Mouse (Mus musculus): ENCODE measurements around the gene Gm11020.
"Not testable (repeated sequence)": the region's sequence is repeated elsewhere in the genome, so short reads cannot be mapped to it uniquely, and the experiment has no call there.

Gene Gm11020

DNA sequence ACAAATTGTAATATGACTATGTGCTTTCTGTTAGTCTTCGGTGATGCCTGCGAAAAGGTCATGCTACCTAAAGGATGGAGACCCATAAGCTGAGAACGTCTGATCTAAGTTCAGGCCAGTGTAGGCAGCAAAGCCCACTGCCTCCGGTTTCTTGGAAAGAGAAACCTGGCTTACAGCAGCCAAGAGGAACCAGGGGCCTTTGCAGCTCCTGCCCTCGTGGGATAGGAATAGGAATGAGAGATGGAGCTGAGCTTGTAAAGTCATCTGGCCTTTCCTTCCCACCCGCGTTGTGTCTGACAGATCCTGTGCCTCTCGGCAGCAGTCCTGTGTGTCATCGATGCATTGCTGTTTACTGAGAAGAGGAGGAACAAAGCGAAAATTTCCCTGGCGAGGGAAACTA lies at the start of gene Gm11020:
TSS of gene Gm11020 (plus strand) at position 301 of the 400 bp plus-strand sequence.
- POLR2A ChIA-PET, CTCF ChIA-PET: not testable (repeated sequence)

- CTCF ChIA-PET, POLR2A ChIA-PET: not testable (repeated sequence)
These were observed 28.3 kb upstream of the Gm11020 start, which contains the start of gene Cmtm2a for GRCm38 (mm10) chr8:104293081-104293480. Gene Cmtm2a (minus strand): TSS chr8:104293181.

GRCm38 (mm10) chr8:104294396-104294795 lies 27.0 kb upstream of the Gm11020 start:
- ChIA-PET CTCF (no interaction called here), POLR2A (no interaction called here)

DNA sequence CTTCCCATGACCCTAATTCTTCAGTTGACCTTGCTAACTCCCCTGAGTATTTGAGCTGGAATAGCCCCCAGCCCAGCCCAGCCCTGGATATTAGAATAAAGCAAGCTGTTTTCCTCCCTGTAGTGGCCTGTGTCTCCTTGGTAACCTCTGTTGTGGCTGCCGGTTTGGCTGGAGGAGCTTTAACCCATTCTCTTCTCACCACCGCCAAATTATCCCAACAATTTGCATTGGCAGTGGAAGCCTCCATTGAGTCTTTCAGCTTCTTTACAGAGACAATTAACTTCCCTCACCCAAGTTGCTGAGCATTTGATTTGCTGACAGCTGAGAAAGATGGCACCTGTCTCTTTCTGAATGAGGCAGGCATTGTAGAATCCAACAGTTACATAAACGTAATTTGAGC lies 19.8 kb upstream of the Gm11020 start:
- POLR2A ChIA-PET = interaction anchor here in 1 of 4 experiments (0.6 kb wide), 1 partner anchor 31 kb away, joined by 5 read pairs; no protein-coding TSS in a partner anchor

GRCm38 (mm10) chr8:104302536-104302935 lies 18.8 kb upstream of the Gm11020 start:
- CTCF ChIA-PET, POLR2A ChIA-PET: not testable (repeated sequence)

More for the DNA sequence above, 19.8 kb upstream of the Gm11020 start:
- CTCF ChIA-PET = interaction anchor here in 1 of 4 experiments (1.3 kb wide), 1 partner anchor 49 kb away, joined by 3 read pairs; no protein-coding TSS in a partner anchor

DNA sequence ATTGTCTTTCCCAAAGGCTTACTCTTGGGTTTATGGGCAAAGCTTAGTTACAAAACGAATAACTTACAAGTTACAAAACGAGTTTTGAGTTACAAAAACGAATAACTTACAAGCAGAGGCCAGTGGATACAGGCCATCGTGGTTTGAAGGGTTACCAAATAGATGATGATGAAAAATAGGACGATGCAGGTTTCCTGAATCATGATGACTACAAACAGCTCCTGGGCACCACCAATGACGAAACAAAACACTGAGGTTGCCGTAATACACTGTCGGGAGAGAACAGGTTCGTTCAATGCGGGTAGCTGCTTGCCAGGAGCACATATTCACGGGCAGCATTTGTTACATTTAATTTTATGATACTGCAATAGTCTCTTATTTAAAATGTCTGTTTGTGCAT lies 16.4 kb upstream of the Gm11020 start:
- POLR2A ChIA-PET = no interaction called here
- CTCF ChIA-PET = no interaction called here

DNA sequence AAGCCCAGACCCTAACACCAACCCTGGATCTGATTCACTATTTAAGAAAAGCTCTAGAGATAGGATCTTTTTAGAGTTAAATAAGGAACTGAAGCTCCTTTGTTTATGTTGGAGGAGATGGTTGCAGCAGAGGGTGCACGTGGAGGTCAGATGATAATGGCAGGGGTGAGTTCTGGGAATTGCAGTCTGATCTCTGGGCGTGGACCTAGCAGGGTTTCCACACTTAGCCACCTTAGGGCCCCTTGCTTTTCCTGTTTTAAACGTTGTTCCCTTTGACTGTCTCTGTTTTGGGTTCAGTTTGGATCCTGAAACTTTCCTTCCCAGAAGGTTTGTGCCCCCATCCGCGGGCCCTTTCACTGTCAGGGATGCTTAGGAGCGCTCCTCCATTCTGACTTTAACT lies 13.0 kb upstream of the Gm11020 start:
- CTCF ChIA-PET = not testable (repeated sequence)
- POLR2A ChIA-PET = interaction anchor here in 1 of 4 experiments (0.8 kb wide), 1 partner anchor 57 kb away, joined by 3 read pairs; no protein-coding TSS in a partner anchor

DNA sequence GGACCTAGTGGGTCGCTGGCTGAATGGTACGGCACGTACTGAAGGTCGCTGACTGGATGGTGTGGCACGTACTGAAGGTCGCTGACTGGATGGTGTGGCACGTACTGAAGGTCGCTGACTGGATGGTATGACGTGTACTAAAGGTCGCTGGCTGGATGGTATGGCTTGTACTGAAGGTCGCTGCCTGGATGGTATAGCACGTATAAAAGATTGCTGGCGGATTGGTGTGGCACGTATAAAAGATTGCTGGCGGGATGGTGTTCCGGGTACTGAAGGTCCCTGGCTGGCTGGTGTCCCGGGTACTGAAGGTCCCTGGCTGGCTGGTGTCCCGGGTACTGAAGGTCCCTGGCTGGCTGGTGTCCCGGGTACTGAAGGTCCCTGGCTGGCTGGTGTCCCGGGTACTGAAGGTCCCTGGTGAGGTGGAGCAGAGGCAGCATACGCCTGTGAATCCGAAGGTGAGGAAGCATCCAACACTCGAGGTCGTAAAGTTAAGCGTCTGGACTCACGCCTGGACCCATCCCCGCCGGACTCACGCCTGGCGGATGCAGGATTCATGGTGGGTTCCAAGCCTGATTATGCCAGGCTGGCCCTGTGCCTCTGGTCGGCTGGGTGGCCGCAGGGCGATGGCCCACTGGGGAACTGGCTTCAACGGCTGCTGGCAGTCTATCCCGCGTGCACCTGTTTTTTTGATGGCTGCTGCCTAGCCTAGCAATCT lies 11.8 kb upstream of the Gm11020 start, which contains the start of the genes Gm45711 and Cmtm1:
TSS of gene Gm45711 (minus strand) at position 641 of the 715 bp plus-strand sequence.
TSS of gene Cmtm1 (minus strand) at position 705 of the 715 bp plus-strand sequence.
- POLR2A ChIA-PET = not testable (repeated sequence)

DNA sequence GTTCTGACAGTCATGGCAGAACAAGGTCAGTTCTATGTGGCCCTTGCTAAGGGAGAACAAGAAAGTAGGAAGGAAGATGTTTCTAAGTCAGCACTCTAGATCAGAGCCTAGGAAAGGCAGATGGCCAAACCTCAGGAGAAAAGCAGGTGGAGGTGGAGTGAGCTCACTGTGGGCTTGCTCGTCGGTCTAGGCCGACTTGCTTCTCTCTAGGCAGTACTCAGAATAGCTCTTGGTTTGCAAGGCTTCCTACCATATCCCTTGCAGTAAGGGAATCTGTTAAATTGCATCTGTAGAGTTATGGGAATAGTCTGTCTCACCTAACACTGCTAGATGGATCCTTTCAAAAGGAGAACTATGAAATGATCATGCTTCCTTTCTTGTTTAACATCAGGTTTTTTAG lies 9.3 kb upstream of the Gm11020 start:
- CTCF ChIA-PET = interaction anchor here in 1 of 4 experiments (0.6 kb wide), 1 partner anchor 39 kb away, joined by 3 read pairs; no protein-coding TSS in a partner anchor
- POLR2A ChIA-PET = not testable (repeated sequence)

More for the DNA sequence above, 11.8 kb upstream of the Gm11020 start, which contains the start of the genes Gm45711 and Cmtm1:
- CTCF ChIA-PET = interaction anchor here in 1 of 4 experiments (0.9 kb wide), 1 partner anchor 255 kb away, joined by 3 read pairs; no protein-coding TSS in a partner anchor

DNA sequence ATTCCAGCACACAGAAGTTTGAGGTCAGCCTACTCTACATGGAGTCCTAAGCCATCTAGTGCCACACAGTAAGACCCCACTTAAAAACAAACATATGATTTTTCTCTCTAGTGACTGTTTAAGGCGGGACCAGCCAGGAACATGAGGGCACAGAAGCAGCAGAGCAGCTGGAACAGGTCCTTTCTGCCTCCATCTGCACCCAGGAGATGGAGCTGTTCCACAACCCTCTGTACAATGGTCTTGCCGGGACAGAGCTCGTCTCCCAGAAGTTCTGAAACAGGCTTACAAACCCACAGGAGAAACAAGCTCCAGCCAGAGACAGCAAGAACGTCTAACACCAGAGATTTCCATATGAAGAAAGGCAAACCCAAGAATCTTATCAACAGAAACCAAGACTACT lies 8.1 kb upstream of the Gm11020 start:
- CTCF ChIA-PET = no interaction called here

GRCm38 (mm10) chr8:104321930-104322329 lies 563 bp downstream of the Gm11020 start, which contains the start of gene Cmtm2b:
Gene Cmtm2b (plus strand): TSS chr8:104322230.
- POLR2A ChIA-PET, CTCF ChIA-PET: not testable (repeated sequence)

More for the DNA sequence above, 8.1 kb upstream of the Gm11020 start:
- POLR2A ChIA-PET = no interaction called here

DNA sequence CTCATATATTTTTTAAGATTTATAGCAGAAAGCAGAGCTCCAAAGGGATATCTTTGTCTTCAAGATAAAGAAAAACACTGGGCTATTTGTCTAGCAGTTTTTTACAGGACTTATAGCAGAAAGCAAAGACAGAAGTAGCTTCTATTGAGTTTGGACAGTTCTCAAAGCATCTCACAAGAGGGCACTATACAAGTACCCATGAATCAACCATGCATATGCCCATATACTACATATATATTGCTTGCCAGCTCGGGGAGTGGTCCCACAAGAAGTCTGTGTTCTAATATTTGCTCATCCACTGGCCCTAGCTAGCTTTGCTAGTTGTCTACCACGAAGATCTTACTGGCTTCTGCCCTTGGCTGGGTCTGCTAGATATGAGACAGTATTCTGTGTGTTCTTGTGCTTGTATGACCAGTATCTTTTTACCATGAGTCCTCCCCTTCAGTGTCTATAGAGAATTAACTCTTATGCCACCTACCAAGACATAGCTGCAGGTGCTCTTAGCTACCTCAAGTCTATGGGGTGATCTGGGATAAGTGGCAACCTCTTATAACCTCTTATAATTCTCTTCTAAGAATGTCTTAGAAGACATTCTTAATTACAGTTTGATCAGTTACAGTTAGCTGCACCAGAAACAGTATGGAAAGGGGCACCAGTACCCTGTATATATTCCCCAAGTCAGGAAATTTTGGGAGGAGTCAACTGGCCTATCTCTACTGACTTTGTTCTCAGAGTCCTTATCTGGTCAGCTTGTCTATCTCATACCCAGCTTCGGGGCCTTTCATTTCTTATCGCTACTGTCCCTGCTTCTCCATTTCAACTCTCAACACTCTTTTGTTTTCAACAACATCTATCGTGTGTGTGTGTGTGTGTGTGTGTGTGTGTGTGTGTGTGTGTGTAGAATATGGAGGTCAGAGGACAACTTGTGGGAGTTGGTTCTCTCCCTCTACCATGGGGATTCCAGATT lies 11.6 kb downstream of the Gm11020 start:
- ChIA-PET CTCF (interaction anchor here in 1 of 4 experiments (1.2 kb wide), 1 partner anchor 11 kb away, joined by 3 read pairs; no protein-coding TSS in a partner anchor), POLR2A (interaction anchor here in 2 of 4 experiments (0.6 to 1.0 kb wide), 3 partner anchors 8 to 82 kb away, joined by 3 to 10 read pairs (median 5); no protein-coding TSS in a partner anchor)

DNA sequence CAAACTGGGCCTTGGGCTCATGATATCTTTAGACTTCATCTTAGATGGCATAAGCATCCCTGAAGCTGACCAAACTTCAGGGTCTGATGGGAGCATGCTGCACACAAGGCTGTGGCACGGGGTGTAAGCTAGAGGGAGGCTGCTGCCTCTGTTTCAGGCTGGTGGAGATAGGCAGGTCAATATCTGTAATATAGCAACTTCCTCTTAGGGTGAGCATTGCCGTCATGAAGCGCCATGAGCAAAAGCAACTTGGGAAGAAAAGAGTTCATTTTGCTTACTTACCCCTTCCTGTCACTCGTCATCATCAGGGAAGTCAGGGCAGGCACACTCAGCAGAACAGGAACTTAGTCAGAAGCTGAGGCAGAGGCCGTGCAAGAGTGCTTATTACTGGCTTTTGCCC lies 12.4 kb downstream of the Gm11020 start:
- ChIA-PET POLR2A (no interaction called here), CTCF (no interaction called here)

DNA sequence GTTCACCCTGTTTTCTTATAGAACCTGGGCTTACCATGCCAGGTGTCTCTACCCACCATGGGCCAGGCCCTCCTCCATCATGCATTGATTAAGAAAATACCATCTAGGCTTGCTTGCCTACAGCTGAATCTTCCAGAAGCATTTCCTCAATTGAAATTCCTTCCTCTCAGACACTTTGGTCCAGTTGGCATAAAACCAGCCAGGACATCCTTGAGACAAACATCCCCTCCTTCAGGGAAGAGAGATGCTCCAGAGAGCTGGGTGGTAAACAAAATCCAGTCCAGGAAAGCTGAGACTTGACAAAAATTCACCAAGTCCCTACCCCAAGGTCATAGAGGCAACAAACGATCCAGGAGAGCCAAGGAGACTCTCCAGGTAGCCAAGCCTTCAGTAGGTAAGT lies 12.8 kb downstream of the Gm11020 start:
- CTCF ChIA-PET = no interaction called here

DNA sequence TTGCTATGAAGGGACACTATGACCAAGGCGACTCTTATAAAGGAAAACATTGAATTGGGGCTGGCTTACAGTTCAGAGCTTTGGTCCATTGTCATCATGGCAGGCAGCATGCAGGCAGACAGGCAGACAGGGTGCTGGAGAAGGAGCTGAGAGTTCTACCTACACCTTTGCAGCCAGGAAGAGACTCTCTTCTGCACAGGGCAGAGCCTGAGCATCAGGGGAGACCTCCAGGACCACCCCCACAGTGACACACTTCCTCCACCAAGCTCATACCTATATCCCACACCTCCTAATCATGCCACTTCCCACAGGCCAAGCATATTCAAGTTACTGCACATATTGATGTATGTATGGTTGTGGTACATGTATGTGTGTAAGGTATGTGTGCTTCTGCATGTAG lies 15.4 kb downstream of the Gm11020 start:
- ChIA-PET POLR2A (no interaction called here), CTCF (interaction anchor here in 1 of 4 experiments (2.1 kb wide), 1 partner anchor 86 kb away, joined by 4 read pairs; the partner anchor contains the start of gene Cklf)

More for the DNA sequence above, 12.8 kb downstream of the Gm11020 start:
- POLR2A ChIA-PET = no interaction called here

GRCm38 (mm10) chr8:104337890-104338289 lies 16.5 kb downstream of the Gm11020 start:
- POLR2A ChIA-PET = no interaction called here
- CTCF ChIA-PET = interaction anchor here in 1 of 4 experiments (0.8 kb wide), 1 partner anchor 239 kb away, joined by 3 read pairs; no protein-coding TSS in a partner anchor

DNA sequence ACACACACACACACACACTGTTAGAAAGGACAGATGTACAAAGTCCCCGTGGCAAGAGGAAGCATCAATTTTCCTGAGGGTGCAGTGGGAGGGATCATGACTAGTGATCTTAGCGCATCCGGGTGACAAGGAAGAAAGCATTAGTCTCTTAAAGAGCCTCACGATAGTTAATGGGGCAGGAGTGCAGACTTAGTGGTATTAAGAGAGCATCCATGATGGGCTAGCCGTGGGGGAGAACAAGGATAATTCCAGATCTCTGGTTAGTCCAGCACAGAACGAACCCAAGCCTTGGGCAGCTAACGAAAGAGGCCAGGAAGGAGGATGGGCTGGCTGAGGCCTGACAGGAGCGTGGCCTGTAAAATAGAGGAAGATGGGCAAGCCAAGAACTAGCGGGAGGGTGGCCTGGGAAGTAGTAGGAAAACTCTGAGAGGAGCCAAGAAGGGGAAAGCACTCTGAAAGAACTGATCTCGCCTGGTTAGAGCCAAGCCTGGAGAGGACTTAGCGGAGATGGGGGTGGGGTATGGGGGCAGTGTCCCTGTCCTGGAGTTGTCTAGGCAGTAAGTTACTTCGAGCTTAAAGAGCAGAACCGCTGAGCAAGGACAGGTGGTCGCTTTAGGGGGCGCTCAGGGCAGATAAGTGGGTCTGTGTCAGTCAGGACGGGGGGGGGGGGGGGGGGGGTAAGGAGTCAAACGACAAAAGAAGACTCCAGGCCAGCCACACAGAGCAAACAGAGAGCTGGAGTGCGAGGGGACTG lies 18.0 kb downstream of the Gm11020 start, which contains the start of gene Cmtm3:
TSS of gene Cmtm3 (plus strand) at position 182 of the 754 bp plus-strand sequence.
- ChIA-PET POLR2A (interaction anchor here in 2 of 4 experiments (0.5 to 0.6 kb wide), 4 partner anchors 12 to 231 kb away, joined by 3 to 6 read pairs (median 3); no protein-coding TSS in a partner anchor), CTCF (interaction anchor here in 2 of 4 experiments (0.6 to 1.0 kb wide), 4 partner anchors 35 to 193 kb away, joined by 4 to 6 read pairs (median 5); no protein-coding TSS in a partner anchor)

GRCm38 (mm10) chr8:104339983-104340232 lies 18.5 kb downstream of the Gm11020 start:
- ChIA-PET POLR2A (interaction anchor here in 1 of 4 experiments (0.6 kb wide), 1 partner anchor 11 kb away, joined by 3 read pairs; no protein-coding TSS in a partner anchor), CTCF (interaction anchor here in 1 of 4 experiments (0.6 to 1.0 kb wide), 2 partner anchors 95 to 194 kb away, joined by 5 to 6 read pairs; no protein-coding TSS in a partner anchor)

All from embryonic stem cell, embryonic (primary cell).